Mouse (Mus musculus): Measurements from ENCODE around the gene Sgpp2.

- no peak for TF ChIP-seq CTCF (IDR thresholded peaks at IDR 0.05; ENCODE audit: low read depth)
- no peak for TF ChIP-seq EP300 (IDR thresholded peaks at IDR 0.05; ENCODE audit: low read depth)
Measured at GRCm38 (mm10) chr1:78330620-78331158, 20.5 kb downstream of the Sgpp2 start.
